Mouse (Mus musculus) lung, adult 2 months (tissue): ENCODE results near the gene Rinl. TPM values are rescaled to one million over a fixed set of nuclear protein-coding genes. Genes with fewer than 3 reads are reported as not detected.

Experiments used
- DNase-seq: peaks from one replicate; pipeline ENCODE4 v3.0.0; 2022
- H3K4me1 ChIP-seq: fragments of 200-500 bp; 2 replicates; pipeline ENCODE4 v1.6.1; 2011; ENCODE audit warnings: low read length; ENCODE audit not compliant: control insufficient read depth, insufficient read depth
- H3K4me3 ChIP-seq: fragments of 200-500 bp; replicated peaks from 2 replicates; pipeline ENCODE3; 2011; ENCODE audit warnings: low read depth, mild to moderate bottlenecking, control low read depth, low read length; ENCODE audit errors: extremely low read depth
- CTCF ChIP-seq: fragments of 200-500 bp; IDR thresholded peaks from 2 replicates; pipeline ENCODE4 v1.5.1; 2011; ENCODE audit warnings: mild to moderate bottlenecking, low read length, control low read depth; ENCODE audit not compliant: insufficient read depth
- POLR2A ChIP-seq: fragments of 200-500 bp; IDR thresholded peaks from 2 replicates; pipeline ENCODE4 v1.6.1; 2011; ENCODE audit warnings: low read depth, mild to moderate bottlenecking, control low read depth, low read length, borderline replicate concordance; ENCODE audit errors: extremely low read depth
- WGBS: fragments of 180-500 bp; shearing (Covaris S2); methylation state at CpG from one replicate; pipeline ENCODE4 v1.1.7; 2018; 5-methylcytosine and 5-hydroxymethylcytosine counted together
- polyA plus RNA-seq: library from polyadenylated mRNA; depleted of rRNA; stranded (reverse); fragments of >200 nt; gene quantifications from 2 replicates; pipeline ENCODE4 v1.2.3, GENCODE M21; 2012

Rinl gene
- polyA plus RNA-seq, 1 experiment, result 14.5 TPM

DNA sequence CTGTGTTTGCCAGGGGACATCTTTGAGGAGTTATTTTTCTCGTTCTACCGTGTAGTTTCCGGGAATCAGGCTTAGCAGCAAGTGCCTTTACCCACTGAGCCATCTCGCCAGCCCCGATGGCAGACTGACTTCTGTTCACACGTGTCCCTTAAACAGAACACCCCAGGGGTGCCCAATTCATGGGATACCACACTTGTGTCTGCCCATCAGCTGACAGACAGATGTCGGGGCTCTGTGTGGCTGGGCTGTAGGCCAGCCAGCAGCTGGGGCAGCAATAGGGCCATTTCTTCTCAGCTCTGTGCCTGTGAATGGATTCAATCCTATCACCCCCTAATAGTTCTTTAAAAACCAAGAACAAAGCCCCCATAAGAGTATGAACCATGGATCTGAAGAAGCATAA is 13.6 kb upstream of the Rinl start:
- no peak for DNase-seq
- H3K4me1 ChIP-seq, result peaks cover under 1% of the 10 kb centered on the region; the same call in 1 of the 2 replicates
- TF ChIP-seq CTCF, result no peak
- no peak for TF ChIP-seq POLR2A
- 88% methylated on average over 7 of the region's 7 CpGs for WGBS
- H3K4me3 ChIP-seq, result no peak overlapping the region

DNA sequence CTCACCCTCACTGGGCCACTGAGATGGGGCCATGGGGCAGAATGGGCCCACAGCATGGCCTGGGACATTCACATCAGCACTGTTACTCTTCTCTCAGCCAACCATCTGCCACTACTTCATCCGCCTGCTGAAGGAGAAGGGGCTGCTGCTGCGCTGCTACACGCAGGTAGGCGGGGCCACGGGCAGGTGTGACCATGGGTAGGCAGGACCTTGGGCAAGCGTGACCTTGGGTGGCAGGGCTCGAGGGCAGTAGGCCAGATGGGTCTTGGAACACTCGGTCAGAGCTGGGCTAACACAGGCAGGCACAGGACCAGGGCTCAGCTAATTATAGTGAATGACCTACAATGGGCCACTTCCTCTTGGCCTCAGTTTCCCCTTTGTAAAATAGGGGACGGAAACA is 9.9 kb upstream of the Rinl start:
- WGBS, result 88% methylated on average over 9 of the region's 9 CpGs
- DNase-seq, result no peak
- no peak overlapping the region for H3K4me3 ChIP-seq
- peaks cover 4% of the 10 kb centered on the region; the same call in 1 of the 2 replicates for H3K4me1 ChIP-seq
- TF ChIP-seq POLR2A (no peak), CTCF (no peak)

DNA sequence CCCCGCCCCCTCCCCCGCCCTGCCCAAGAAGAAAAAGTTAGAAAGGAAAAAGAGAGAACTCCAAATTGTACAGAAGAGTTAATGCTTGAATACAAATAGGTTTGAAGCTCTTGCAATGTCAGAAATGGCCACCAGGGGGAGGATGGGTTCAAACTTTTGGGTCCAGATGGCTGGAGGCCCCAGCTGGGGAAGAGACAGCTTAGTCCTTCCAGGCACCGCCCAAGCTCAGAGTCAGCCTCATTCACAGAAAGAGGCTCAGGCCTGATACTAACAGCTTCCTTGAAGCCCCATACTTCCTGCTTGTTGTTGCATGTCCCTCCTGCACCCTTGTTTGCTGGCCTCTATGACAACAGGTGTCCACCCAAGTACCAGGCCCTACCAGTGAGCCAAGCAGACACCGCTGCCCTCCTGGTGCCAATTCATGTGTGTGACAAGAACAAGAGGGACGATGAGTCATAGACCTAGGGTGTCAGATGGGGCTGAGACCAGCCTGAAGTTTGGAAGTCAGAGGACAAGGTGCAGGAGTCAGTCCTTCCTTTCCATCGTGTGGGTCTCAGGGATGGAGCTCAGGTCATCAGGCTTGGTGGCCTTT is 8.6 kb upstream of the Rinl start:
- H3K4me1 ChIP-seq, result peaks cover 4% of the 10 kb centered on the region; the same call in 1 of the 2 replicates
- no peak overlapping the region for H3K4me3 ChIP-seq
- DNase-seq, result peak; percentile 81
- TF ChIP-seq CTCF (peak; percentile 73), POLR2A (no peak)
- WGBS, result 33% methylated on average over 6 of the region's 6 CpGs

DNA sequence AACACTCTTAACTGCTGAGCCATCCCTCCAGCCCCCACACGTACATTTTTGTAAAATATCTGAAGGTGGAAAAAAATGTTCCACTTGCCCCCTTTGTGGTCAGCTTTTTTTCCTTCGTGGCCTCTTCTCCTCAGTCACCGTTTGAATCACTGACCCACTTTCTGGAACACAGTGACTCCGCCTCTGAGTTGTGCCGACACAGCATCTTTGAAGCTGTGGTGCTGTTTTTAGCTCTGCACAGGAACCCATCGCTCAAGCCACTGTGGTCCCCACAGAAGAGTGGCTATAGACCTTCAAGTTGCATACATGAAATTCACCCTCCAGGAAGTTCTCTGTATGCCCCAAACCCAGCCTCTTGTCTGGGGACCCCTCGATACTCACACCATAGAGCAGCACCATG is 7.9 kb upstream of the Rinl start:
- Histone ChIP-seq H3K4me3 (no peak overlapping the region), H3K4me1 (peaks cover 4% of the 10 kb centered on the region; the same call in 1 of the 2 replicates)
- DNase-seq, result no peak
- TF ChIP-seq POLR2A (no peak), CTCF (no peak)
- WGBS, result 47% methylated on average over 7 of the region's 7 CpGs

DNA sequence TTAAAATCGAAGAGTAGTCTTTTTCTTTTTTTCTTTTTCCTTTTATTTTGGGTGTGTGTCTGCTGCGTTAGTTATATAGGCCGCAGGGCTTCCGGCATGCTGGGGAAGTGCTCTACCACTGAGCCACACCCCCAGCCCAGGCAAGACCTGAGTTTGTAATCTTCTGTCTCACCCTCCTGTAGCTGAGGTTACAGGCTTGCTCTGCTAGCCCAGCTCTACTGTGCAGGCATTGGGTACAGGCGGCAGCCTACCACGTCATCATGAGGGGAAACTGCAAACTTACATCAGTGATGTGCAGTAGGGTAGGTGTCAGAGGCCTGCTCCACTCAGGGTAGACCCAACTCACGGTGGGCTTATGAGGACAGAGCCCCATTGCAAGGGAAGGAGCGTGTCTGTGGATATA is 7.5 kb upstream of the Rinl start:
- 86% methylated on average over 8 of the region's 8 CpGs for WGBS
- Histone ChIP-seq H3K4me3 (no peak overlapping the region), H3K4me1 (peaks cover 4% of the 10 kb centered on the region; the same call in 1 of the 2 replicates)
- no peak for TF ChIP-seq POLR2A
- no peak for TF ChIP-seq CTCF
- no peak for DNase-seq

DNA sequence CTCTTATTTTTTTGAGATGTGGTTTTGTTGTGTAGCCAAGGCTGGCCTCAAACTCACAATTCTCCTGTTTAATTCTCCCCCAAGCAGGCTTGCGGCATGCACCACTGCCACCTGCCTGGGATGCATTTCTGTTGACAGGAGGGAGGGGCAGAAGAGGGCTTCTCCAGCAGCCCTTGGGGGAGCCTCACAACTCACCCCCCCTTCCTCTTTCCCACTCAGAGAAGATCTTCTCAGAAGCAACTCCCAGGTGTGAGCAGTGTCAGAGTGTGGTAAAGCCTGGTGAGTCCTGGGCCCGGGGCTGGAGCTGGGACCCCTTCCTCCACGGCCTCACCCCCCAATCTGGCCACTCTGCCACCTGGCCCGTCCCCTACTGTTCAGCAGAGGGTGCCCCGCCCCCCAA is 3.6 kb upstream of the Rinl start:
- no peak for DNase-seq
- Histone ChIP-seq H3K4me3 (no peak overlapping the region), H3K4me1 (peaks cover 3% of the 10 kb centered on the region; the same call in 1 of the 2 replicates)
- TF ChIP-seq CTCF (no peak), POLR2A (no peak)
- WGBS, result 87% methylated on average over 5 of the region's 5 CpGs

DNA sequence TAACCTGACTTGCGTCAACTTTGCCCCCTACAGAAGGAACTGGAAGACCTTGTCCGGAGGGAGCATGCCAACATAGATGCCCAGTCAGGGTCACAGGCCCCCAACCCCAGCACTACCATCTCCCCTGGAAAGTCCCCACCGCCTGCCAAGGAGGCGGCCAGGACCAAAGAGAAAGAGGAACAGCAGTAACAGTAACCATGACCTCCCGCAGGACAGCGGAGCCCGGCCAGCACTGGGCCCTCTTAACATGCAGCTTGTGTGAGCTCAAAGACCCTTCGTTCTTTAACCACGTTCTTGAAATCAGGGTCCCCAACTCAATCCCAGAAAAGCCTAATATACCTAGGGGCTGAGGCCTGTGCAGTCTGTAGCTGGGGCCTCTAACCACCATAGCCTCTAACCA is 885 bp upstream of the Rinl start:
- 87% methylated on average over 9 of the region's 9 CpGs for WGBS
- no peak for DNase-seq

DNA sequence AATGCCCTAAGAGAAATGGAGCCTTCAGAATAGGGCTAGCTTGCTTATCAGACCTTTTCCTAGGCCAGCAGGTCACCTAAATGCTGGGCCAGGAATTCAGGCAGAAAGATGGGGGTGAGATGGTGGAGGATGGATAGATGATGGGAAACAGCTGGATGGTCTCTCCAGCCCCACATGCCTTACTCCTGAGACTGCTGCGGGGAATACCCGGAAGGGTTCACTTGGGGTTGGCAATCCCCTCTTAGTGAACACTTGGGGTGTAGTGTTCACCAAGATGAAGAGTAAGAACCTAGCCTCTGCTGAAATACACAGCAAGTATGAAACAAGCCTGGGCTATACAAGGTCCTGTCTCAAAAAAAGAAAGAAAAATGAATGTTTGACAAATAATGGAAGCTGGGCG is 466 bp downstream of the Rinl start:
- no peak for DNase-seq
- TF ChIP-seq CTCF (no peak), POLR2A (no peak)
- no peaks in the 10 kb centered on the region for H3K4me1 ChIP-seq
- H3K4me3 ChIP-seq, result no peak overlapping the region
- WGBS, result 61% methylated on average over 3 of the region's 3 CpGs

More for the DNA sequence above, 885 bp upstream of the Rinl start:
- no peak overlapping the region for H3K4me3 ChIP-seq
- H3K4me1 ChIP-seq, result no peaks in the 10 kb centered on the region
- TF ChIP-seq POLR2A (no peak), CTCF (no peak)

DNA sequence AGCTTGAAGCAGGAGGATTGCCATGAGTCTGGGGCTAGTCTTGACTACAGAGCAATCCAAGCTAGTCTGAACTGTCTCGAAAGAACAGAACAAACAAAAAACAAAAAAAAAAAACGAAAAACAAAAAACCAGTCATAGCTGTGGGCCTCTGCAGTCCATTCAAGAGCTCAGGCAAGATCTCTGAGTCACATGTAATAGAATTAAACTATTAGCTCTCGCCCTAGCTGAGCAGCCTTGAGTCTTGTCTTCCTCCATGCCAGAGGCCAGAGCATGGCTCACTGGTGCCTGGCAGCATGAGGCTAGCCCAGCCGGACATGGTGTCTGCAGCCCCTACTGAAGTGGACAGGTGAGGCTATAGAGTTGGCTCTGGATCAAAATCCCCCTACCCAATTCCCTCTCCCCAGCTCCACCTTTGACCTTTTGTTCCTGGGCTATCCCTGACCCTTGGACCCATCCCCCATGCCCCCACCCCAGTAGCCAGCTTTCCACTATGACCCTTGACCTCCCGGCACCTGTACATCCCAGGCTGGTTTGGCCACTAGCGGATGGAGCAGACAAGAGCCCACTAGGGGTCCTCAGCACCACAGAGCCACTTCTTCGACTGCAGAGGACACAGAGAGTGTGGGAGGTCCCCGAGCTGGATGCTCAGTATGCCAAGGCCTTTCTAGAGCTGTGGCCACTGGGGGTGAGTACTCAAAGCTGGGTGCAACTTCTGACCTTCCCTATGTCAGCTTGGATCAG is 1.5 kb downstream of the Rinl start:
- Histone ChIP-seq H3K4me1 (no peaks in the 10 kb centered on the region), H3K4me3 (no peak overlapping the region)
- no peak for DNase-seq
- WGBS, result 63% methylated on average over 8 of the region's 8 CpGs
- TF ChIP-seq POLR2A (no peak), CTCF (no peak)

DNA sequence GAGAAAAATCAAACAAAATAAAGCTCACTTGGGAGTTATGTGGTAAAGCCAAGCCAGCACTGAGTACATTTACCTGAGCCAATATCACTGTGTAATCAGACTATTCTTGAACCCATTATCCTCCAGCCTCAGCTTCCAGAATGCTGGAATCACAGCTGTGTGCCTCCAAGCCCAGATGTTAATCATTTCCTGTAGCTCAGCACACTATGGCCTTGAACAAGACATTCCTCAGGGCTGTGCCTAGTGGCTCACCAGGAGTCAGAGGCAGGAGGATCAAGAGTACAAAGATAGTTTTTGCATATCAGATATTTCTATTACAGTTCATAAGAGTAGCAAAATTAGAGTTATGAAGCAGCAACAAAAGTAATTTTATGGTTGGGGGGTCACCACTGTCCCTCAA is 2.9 kb downstream of the Rinl start:
- no peak overlapping the region for H3K4me3 ChIP-seq
- peaks cover 4% of the 10 kb centered on the region; the same call in 1 of the 2 replicates for H3K4me1 ChIP-seq
- no peak for TF ChIP-seq POLR2A
- no peak for TF ChIP-seq CTCF
- DNase-seq, result no peak
